Mouse (Mus musculus): ENCODE measurements at regions not wholly inside any gene's neighbourhood (a gene's known extent, or its start where the extent isn't known, plus 50 kb on each side); places are given as distances from the start of the nearest gene placed in this dataset.

- DNase-seq (ENCODE audit: low spot score in 2 of 2) = peak in 1 of 2 experiments; percentile 17
These were observed 268.5 kb downstream of the Rplp1 start for GRCm38 (mm10) chr9:61645661-61646425.

- DNase-seq (ENCODE audit: low spot score in 2 of 2) = no peak
These were observed 268.6 kb downstream of the Tle3 start for GRCm38 (mm10) chr9:61640739-61641138.

- DNase-seq (ENCODE audit: low spot score in 2 of 2) = no peak
These were observed 266.7 kb downstream of the Tle3 start for GRCm38 (mm10) chr9:61638908-61639307.

- no peak for DNase-seq (ENCODE audit: low spot score in 2 of 2)
These were observed 261.8 kb downstream of the Tle3 start for GRCm38 (mm10) chr9:61633936-61634335.

GRCm38 (mm10) chr9:61632602-61633001 lies 260.4 kb downstream of the Tle3 start:
- no peak for DNase-seq (ENCODE audit: low spot score in 2 of 2)

- DNase-seq (ENCODE audit: low spot score in 2 of 2) = no peak
These were observed 258.9 kb downstream of the Tle3 start for GRCm38 (mm10) chr9:61631097-61631496.

- no peak for DNase-seq (ENCODE audit: low spot score in 2 of 2)
These were observed 255.8 kb downstream of the Tle3 start for GRCm38 (mm10) chr9:61627801-61628574.

GRCm38 (mm10) chr9:61622933-61623332 lies 250.8 kb downstream of the Tle3 start:
- no peak for DNase-seq (ENCODE audit: low spot score in 2 of 2)

- DNase-seq (ENCODE audit: low spot score in 2 of 2) = no peak
These were observed 249.8 kb downstream of the Tle3 start for GRCm38 (mm10) chr9:61621939-61622338.

GRCm38 (mm10) chr9:61620786-61621185 lies 248.6 kb downstream of the Tle3 start:
- DNase-seq (ENCODE audit: low spot score in 2 of 2) = no peak

- no peak for DNase-seq (ENCODE audit: low spot score in 2 of 2)
These were observed 247.9 kb downstream of the Tle3 start for GRCm38 (mm10) chr9:61620105-61620504.

- no peak for DNase-seq (ENCODE audit: low spot score in 2 of 2)
These were observed 246.5 kb downstream of the Tle3 start for GRCm38 (mm10) chr9:61618510-61619249.

- no peak for DNase-seq (ENCODE audit: low spot score in 2 of 2)
These were observed 245.8 kb downstream of the Tle3 start for GRCm38 (mm10) chr9:61617979-61618378.

- DNase-seq (ENCODE audit: low spot score in 2 of 2) = no peak
These were observed 243.4 kb downstream of the Tle3 start for GRCm38 (mm10) chr9:61615556-61615955.

GRCm38 (mm10) chr9:61607576-61607975 lies 235.4 kb downstream of the Tle3 start:
- no peak for DNase-seq (ENCODE audit: low spot score in 2 of 2)

GRCm38 (mm10) chr9:61602353-61602978 lies 230.3 kb downstream of the Tle3 start:
- no peak for DNase-seq (ENCODE audit: low spot score in 2 of 2)

- DNase-seq (ENCODE audit: low spot score in 2 of 2) = no peak
These were observed 229.7 kb downstream of the Tle3 start for GRCm38 (mm10) chr9:61601911-61602310.

- DNase-seq (ENCODE audit: low spot score in 2 of 2) = no peak
These were observed 225.1 kb downstream of the Tle3 start for GRCm38 (mm10) chr9:61597287-61597686.

- no peak for DNase-seq (ENCODE audit: low spot score in 2 of 2)
These were observed 224.4 kb downstream of the Tle3 start for GRCm38 (mm10) chr9:61596410-61597108.

- DNase-seq (ENCODE audit: low spot score in 2 of 2) = no peak
These were observed 223.2 kb downstream of the Tle3 start for GRCm38 (mm10) chr9:61595170-61595967.

All from adrenal gland, postnatal 4 days (tissue).